Mouse (Mus musculus) heart, postnatal 0 days (tissue): ENCODE measurements around the gene Cpsf6.

ENCODE experiments used
- CTCF ChIP-seq: IDR thresholded peaks from 2 replicates; pipeline ENCODE4 v1.5.1; 2016; ENCODE audit warnings: antibody characterized with exemption, control low read depth, low read depth
- EP300 ChIP-seq: IDR thresholded peaks from 2 replicates; pipeline ENCODE4 v1.6.1; 2016; ENCODE audit warnings: antibody characterized with exemption, low read depth

DNA sequence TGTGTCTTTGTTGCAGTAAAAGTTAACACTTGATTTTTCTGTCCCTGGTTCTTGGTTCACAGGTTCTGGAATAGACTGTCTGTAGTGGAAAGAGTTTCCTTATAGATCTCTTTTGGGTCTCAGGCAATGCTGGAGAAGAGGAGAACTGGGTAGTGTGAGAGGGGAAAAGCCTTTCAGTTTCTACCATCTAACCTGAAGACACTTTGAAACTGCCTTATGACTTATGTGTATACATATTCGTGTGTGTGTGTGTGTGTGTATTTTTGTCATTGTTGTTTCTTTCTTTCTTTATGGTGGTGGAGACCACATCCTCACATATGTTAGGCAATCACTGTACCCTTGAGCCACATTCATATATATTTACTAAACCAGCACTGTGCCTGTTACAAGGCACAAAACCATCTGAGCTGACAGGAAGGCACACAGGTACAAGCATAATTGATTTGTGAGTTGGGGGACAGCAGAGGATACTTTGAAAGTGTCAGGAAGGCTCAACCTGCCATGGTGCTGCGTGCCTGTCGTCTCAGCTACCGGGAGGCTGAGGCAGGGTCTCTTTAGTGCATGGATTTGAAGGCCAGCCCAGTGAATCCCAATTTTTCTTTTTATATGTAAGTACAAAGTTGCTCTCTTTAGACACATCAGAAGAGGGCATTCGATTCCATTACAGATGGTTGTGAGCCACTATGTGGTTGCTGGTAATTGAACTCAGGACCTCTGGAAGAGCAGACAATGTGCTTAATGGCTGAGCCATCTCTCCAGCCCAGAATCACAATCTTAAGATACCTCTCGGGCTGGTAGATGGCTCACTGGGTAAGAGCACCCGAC is 41.7 kb upstream of the Cpsf6 start:
- TF ChIP-seq EP300 (no peak), CTCF (no peak)
